9 mouse cellular contexts compared by ENCODE assay signal in the genomic region with DNA sequence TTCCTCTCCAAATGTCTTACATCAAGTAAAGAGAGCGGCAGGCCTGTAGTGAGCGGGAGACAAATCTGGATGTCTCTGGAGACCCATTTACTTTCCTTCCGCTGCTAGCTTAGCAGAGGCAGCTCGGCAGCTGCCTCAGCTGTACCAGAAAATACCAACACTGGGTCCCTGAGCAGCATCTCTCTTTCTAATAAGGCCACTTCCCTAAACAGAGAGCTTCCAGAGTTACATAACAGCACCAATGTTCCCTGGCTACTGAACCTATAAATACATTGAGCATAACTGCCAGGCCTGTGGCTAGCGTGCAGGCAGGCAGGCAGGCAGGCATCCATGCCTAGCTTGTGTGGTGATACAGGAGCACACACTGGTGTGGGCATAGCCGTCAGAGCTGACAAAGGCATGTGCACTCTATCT.
DNase-seq lines count a peak whose midpoint lies in the region; ATAC-seq lines count a peak whose summit lies in the region.
"Had no signal": no experiment of that assay in that cellular context is flagged by ENCODE, and none has a peak within 500 bp of the region (broad histone marks: within the 10 kb centered on the region; RNA-seq: fewer than 3 reads in every experiment).

No protein-coding gene starts in this region.

- WGBS in midbrain, embryonic 15.5 days = 55% methylated on average over 6 of the region's 6 CpGs

- no peaks in the 10 kb centered on the region for H3K9me3 ChIP-seq in midbrain, embryonic 15.5 days
- H3K9me3 ChIP-seq: neural tube, embryonic 12.5 days had no signal

- ATAC-seq in midbrain, embryonic 15.5 days (replicated peaks) = peak; percentile 48; the same call in 1 of the 2 replicates

- DNase-seq in frontal cortex, adult 2 months (ENCODE audit: extremely low spot score in 1 of 2, low spot score in 1 of 2) = peak; percentile 31 to 60
- no peak for DNase-seq in frontal cortex, postnatal 10 days (ENCODE audit: low spot score in 2 of 2)
- peak; percentile 36 to 51 for DNase-seq in left cerebral cortex, adult 18-20 months (ENCODE audit: low spot score in 2 of 2)
- DNase-seq in left cerebral cortex, postnatal 10 days (ENCODE audit: extremely low spot score in 1 of 2, low spot score in 2 of 2) = no peak
- DNase-seq in cerebellum, postnatal 36 days = peak; percentile 61 to 69
- no peak for DNase-seq in c-Kit-positive CD71-positive TER-119-positive erythroid progenitor cells, embryonic 14.5 days (ENCODE audit: low spot score)
- DNase-seq in ovary, postnatal 10 days (ENCODE audit: low spot score) = no peak

- intact Hi-C loops in left cerebral cortex, postnatal 10 days (cut with DNase I) = no loop called here

- H3K4me1 ChIP-seq in midbrain, embryonic 15.5 days = peaks cover 15% of the 10 kb centered on the region
- H3K4me1 ChIP-seq: neural tube, embryonic 12.5 days had no signal

- H3K9ac ChIP-seq in midbrain, embryonic 15.5 days = no peak overlapping the region
- H3K9ac ChIP-seq: neural tube, embryonic 12.5 days had no signal

- H3K27ac ChIP-seq in midbrain, embryonic 15.5 days = peak overlapping the region; percentile 54
- H3K27ac ChIP-seq: neural tube, embryonic 12.5 days had no signal

- no peak overlapping the region for H3K4me3 ChIP-seq in midbrain, embryonic 15.5 days
- H3K4me3 ChIP-seq: neural tube, embryonic 12.5 days had no signal

- H3K27me3 ChIP-seq in midbrain, embryonic 15.5 days (replicated peaks) = no peaks in the 10 kb centered on the region
- H3K27me3 ChIP-seq: neural tube, embryonic 12.5 days had no signal

- no peak overlapping the region for H3K4me2 ChIP-seq in midbrain, embryonic 15.5 days
- H3K4me2 ChIP-seq: neural tube, embryonic 12.5 days had no signal

- H3K36me3 ChIP-seq in midbrain, embryonic 15.5 days (replicated peaks) = no peaks in the 10 kb centered on the region
- H3K36me3 ChIP-seq: neural tube, embryonic 12.5 days had no signal

Comparison
In these comparisons a context has a peak if more than half of its experiments do, and no peak if none do; other contexts are left out.
1. DNase-seq: peak in frontal cortex, adult 2 months (2 of 2), left cerebral cortex, adult 18-20 months (2 of 2) and cerebellum, postnatal 36 days (2 of 2); none in frontal cortex, postnatal 10 days (0 of 2), left cerebral cortex, postnatal 10 days (0 of 2), c-Kit-positive CD71-positive TER-119-positive erythroid progenitor cells, embryonic 14.5 days (single experiment) and ovary, postnatal 10 days (single experiment).